Mouse (Mus musculus) embryonic facial prominence, embryonic 12.5 days (tissue): Measurements from ENCODE around the gene Slc22a16. TPM values are rescaled to one million over a fixed set of nuclear protein-coding genes. Genes with fewer than 3 reads are reported as not detected.

Experiments used
- ATAC-seq: fragments of 200-750 bp; cut with Nextera tagmentation; 2 replicates; pipeline ENCODE4 v1.8.0; 2017; ENCODE audit not compliant: insufficient number of reproducible peaks, insufficient read depth, low FRiP score, low TSS enrichment
- H3K27ac ChIP-seq: fragments of 300-500 bp; sonication (generic); 2 replicates; pipeline ENCODE4 v1.5.1; 2016; ENCODE audit warnings: mild to moderate bottlenecking
- H3K27me3 ChIP-seq: fragments of 300-500 bp; sonication (generic); 2 replicates; pipeline ENCODE4 v1.6.1; 2016; ENCODE audit warnings: mild to moderate bottlenecking, moderate library complexity
- H3K36me3 ChIP-seq: fragments of 300-500 bp; sonication (generic); 2 replicates; pipeline ENCODE4 v1.6.1; 2016; ENCODE audit warnings: mild to moderate bottlenecking
- H3K4me1 ChIP-seq: fragments of 300-500 bp; sonication (generic); 2 replicates; pipeline ENCODE4 v1.6.1; 2016
- H3K4me2 ChIP-seq: fragments of 300-500 bp; sonication (generic); replicated peaks from 2 replicates; pipeline ENCODE4 v1.6.1; 2016; ENCODE audit warnings: mild to moderate bottlenecking, moderate library complexity
- H3K4me3 ChIP-seq: fragments of 300-500 bp; sonication (generic); 2 replicates; pipeline ENCODE4 v1.5.1; 2016; ENCODE audit warnings: mild to moderate bottlenecking
- H3K9ac ChIP-seq: fragments of 300-500 bp; sonication (generic); 2 replicates; pipeline ENCODE4 v1.6.1; 2016; ENCODE audit warnings: mild to moderate bottlenecking, moderate library complexity
- H3K9me3 ChIP-seq: fragments of 300-500 bp; sonication (generic); 2 replicates; pipeline ENCODE4 v1.6.1; 2016; ENCODE audit warnings: mild to moderate bottlenecking, moderate library complexity
- WGBS: fragments of 180-500 bp; shearing (Covaris S2); methylation state at CpG from one replicate; pipeline ENCODE4 v1.1.7; 2016; 5-methylcytosine and 5-hydroxymethylcytosine counted together
- polyA plus RNA-seq: library from polyadenylated mRNA; unstranded; fragments of >200 nt; fragmentation: Nextera tagmentation; extraction: Ambion mirVana; gene quantifications from 2 replicates; pipeline ENCODE4 v1.2.1, GENCODE M21; 2016

The Slc22a16 gene
- polyA plus RNA-seq, 1 experiment from 2014 or later = not detected

- Histone ChIP-seq H3K9me3 (no peaks in the 10 kb centered on the region), H3K27ac (no peak overlapping the region), H3K4me1 (no peaks in the 10 kb centered on the region), H3K4me3 (no peak overlapping the region), H3K36me3 (no peaks in the 10 kb centered on the region), H3K27me3 (no peaks in the 10 kb centered on the region), H3K9ac (no peak overlapping the region), H3K4me2 (no peak overlapping the region)
- 73% methylated on average over 7 of the region's 7 CpGs for WGBS
- ATAC-seq = no peak
Observed at GRCm38 (mm10) chr10:40629140-40629539, 59.0 kb downstream of the Slc22a16 start.

- no peak within 1 kb of the TSS for H3K4me3 ChIP-seq
- no peaks in the 10 kb centered on the region for H3K9me3 ChIP-seq
- H3K4me1 ChIP-seq = no peaks in the 10 kb centered on the region
- H3K27me3 ChIP-seq = no peaks in the 10 kb centered on the region
- no peak within 1 kb of the TSS for H3K4me2 ChIP-seq
- no peaks in the 10 kb centered on the region for H3K36me3 ChIP-seq
- 66% methylated on average over 8 of the region's 8 CpGs for WGBS
- H3K27ac ChIP-seq = no peak within 1 kb of the TSS
- no peak for ATAC-seq
- H3K9ac ChIP-seq = no peak within 1 kb of the TSS
Observed at GRCm38 (mm10) chr10:40629656-40630311, 59.6 kb downstream of the Slc22a16 start, which contains the start of gene Ddo. Gene Ddo, plus strand, starts transcription at chr10:40630011.

GRCm38 (mm10) chr10:40630457-40630856 lies 60.3 kb downstream of the Slc22a16 start:
- WGBS = 73% methylated on average over 5 of the region's 5 CpGs

GRCm38 (mm10) chr10:40630961-40631360 lies 60.8 kb downstream of the Slc22a16 start:
- Histone ChIP-seq H3K4me2 (no peak overlapping the region), H3K27me3 (no peaks in the 10 kb centered on the region), H3K27ac (no peak overlapping the region), H3K9ac (no peak overlapping the region), H3K4me3 (no peak overlapping the region), H3K9me3 (no peaks in the 10 kb centered on the region), H3K4me1 (no peaks in the 10 kb centered on the region), H3K36me3 (no peaks in the 10 kb centered on the region)
- no peak for ATAC-seq
- 58% methylated on average over 9 of the region's 9 CpGs for WGBS

More at GRCm38 (mm10) chr10:40630457-40630856, 60.3 kb downstream of the Slc22a16 start:
- Histone ChIP-seq H3K27me3 (no peaks in the 10 kb centered on the region), H3K27ac (no peak overlapping the region), H3K9me3 (no peaks in the 10 kb centered on the region), H3K4me2 (no peak overlapping the region), H3K4me3 (no peak overlapping the region), H3K36me3 (no peaks in the 10 kb centered on the region), H3K9ac (no peak overlapping the region), H3K4me1 (no peaks in the 10 kb centered on the region)
- ATAC-seq = no peak

- Histone ChIP-seq H3K27ac (no peak overlapping the region), H3K4me1 (no peaks in the 10 kb centered on the region), H3K27me3 (no peaks in the 10 kb centered on the region), H3K36me3 (no peaks in the 10 kb centered on the region), H3K4me3 (no peak overlapping the region), H3K9ac (no peak overlapping the region), H3K4me2 (no peak overlapping the region), H3K9me3 (no peaks in the 10 kb centered on the region)
- ATAC-seq = no peak
- 83% methylated on average over 3 of the region's 3 CpGs for WGBS
Observed at GRCm38 (mm10) chr10:40632087-40632486, 62.0 kb downstream of the Slc22a16 start.

- WGBS = 59% methylated on average over 10 of the region's 10 CpGs
- Histone ChIP-seq H3K4me2 (no peak overlapping the region), H3K4me3 (no peak overlapping the region), H3K9ac (no peak overlapping the region), H3K27me3 (no peaks in the 10 kb centered on the region), H3K27ac (no peak overlapping the region), H3K36me3 (no peaks in the 10 kb centered on the region), H3K9me3 (no peaks in the 10 kb centered on the region), H3K4me1 (peaks cover 13% of the 10 kb centered on the region)
- no peak for ATAC-seq
Observed at GRCm38 (mm10) chr10:40637331-40637730, 67.2 kb downstream of the Slc22a16 start.

GRCm38 (mm10) chr10:40638276-40638675 lies 68.1 kb downstream of the Slc22a16 start:
- 54% methylated on average over 7 of the region's 7 CpGs for WGBS
- H3K4me2 ChIP-seq = no peak overlapping the region
- no peaks in the 10 kb centered on the region for H3K27me3 ChIP-seq
- H3K9ac ChIP-seq = no peak overlapping the region
- peaks cover 13% of the 10 kb centered on the region for H3K4me1 ChIP-seq
- no peak overlapping the region for H3K27ac ChIP-seq
- H3K4me3 ChIP-seq = no peak overlapping the region
- no peak for ATAC-seq
- H3K9me3 ChIP-seq = no peaks in the 10 kb centered on the region
- H3K36me3 ChIP-seq = no peaks in the 10 kb centered on the region

- 0 out of 2 replicates have a peak, but pooled peaks have one; percentile 52 for ATAC-seq
- no peak overlapping the region for H3K9ac ChIP-seq
- no peak overlapping the region for H3K27ac ChIP-seq
- no peaks in the 10 kb centered on the region for H3K9me3 ChIP-seq
- WGBS = 52% methylated on average over 26 of the region's 26 CpGs
- no peaks in the 10 kb centered on the region for H3K36me3 ChIP-seq
- no peak overlapping the region for H3K4me2 ChIP-seq
- H3K27me3 ChIP-seq = no peaks in the 10 kb centered on the region
- no peak overlapping the region for H3K4me3 ChIP-seq
- peaks cover 13% of the 10 kb centered on the region for H3K4me1 ChIP-seq
Observed at GRCm38 (mm10) chr10:40638823-40639819, 69.0 kb downstream of the Slc22a16 start.

GRCm38 (mm10) chr10:40640406-40640805 lies 70.3 kb downstream of the Slc22a16 start:
- 91% methylated on average over 4 of the region's 4 CpGs for WGBS
- H3K36me3 ChIP-seq = no peaks in the 10 kb centered on the region
- H3K9me3 ChIP-seq = no peaks in the 10 kb centered on the region
- no peaks in the 10 kb centered on the region for H3K27me3 ChIP-seq
- H3K4me1 ChIP-seq = peaks cover 13% of the 10 kb centered on the region
- ATAC-seq = no peak
- H3K27ac ChIP-seq = no peak overlapping the region
- no peak overlapping the region for H3K4me3 ChIP-seq
- H3K4me2 ChIP-seq = no peak overlapping the region
- no peak overlapping the region for H3K9ac ChIP-seq

GRCm38 (mm10) chr10:40641901-40642300 lies 71.8 kb downstream of the Slc22a16 start:
- 82% methylated on average over 7 of the region's 7 CpGs for WGBS
- Histone ChIP-seq H3K36me3 (no peaks in the 10 kb centered on the region), H3K4me1 (peaks cover 13% of the 10 kb centered on the region)

GRCm38 (mm10) chr10:40643126-40643525 lies 73.0 kb downstream of the Slc22a16 start:
- Histone ChIP-seq H3K27ac (no peak overlapping the region), H3K9me3 (no peaks in the 10 kb centered on the region; the same call in 1 of the 2 replicates), H3K4me3 (no peak overlapping the region), H3K4me2 (no peak overlapping the region), H3K27me3 (no peaks in the 10 kb centered on the region; the same call in 1 of the 2 replicates), H3K9ac (no peak overlapping the region), H3K36me3 (no peaks in the 10 kb centered on the region), H3K4me1 (peaks cover 12% of the 10 kb centered on the region)
- ATAC-seq = no peak
- 79% methylated on average over 5 of the region's 5 CpGs for WGBS

More at GRCm38 (mm10) chr10:40641901-40642300, 71.8 kb downstream of the Slc22a16 start:
- H3K4me3 ChIP-seq = no peak overlapping the region
- no peak overlapping the region for H3K9ac ChIP-seq
- ATAC-seq = no peak
- H3K27me3 ChIP-seq = no peaks in the 10 kb centered on the region; the same call in 1 of the 2 replicates
- no peaks in the 10 kb centered on the region; the same call in 1 of the 2 replicates for H3K9me3 ChIP-seq
- no peak overlapping the region for H3K4me2 ChIP-seq
- no peak overlapping the region for H3K27ac ChIP-seq
